Mouse (Mus musculus): ENCODE measurements at regions not wholly inside any gene's neighbourhood (a gene's known extent, or its start where the extent isn't known, plus 50 kb on each side); places are given as distances from the start of the nearest gene placed in this dataset.

- DNase-seq (ENCODE audit: low read depth, low spot score), result no peak
Measured at GRCm38 (mm10) chr5:54543556-54544061, 545.3 kb downstream of the Stim2 start.

GRCm38 (mm10) chr5:54578519-54578918 lies 580.2 kb downstream of the Stim2 start:
- DNase-seq (ENCODE audit: low read depth, low spot score), result no peak

GRCm38 (mm10) chr5:54579458-54579857 lies 581.2 kb downstream of the Stim2 start:
- no peak for DNase-seq (ENCODE audit: low read depth, low spot score)

GRCm38 (mm10) chr5:54582175-54582574 lies 583.9 kb downstream of the Stim2 start:
- DNase-seq (ENCODE audit: low read depth, low spot score), result no peak

- peak; percentile 4 for DNase-seq (ENCODE audit: low read depth, low spot score)
Measured at GRCm38 (mm10) chr5:54588332-54589020, 590.2 kb downstream of the Stim2 start.

- no peak for DNase-seq (ENCODE audit: low read depth, low spot score)
Measured at GRCm38 (mm10) chr5:54610957-54611356, 612.7 kb downstream of the Stim2 start.

GRCm38 (mm10) chr5:54622733-54623132 lies 624.4 kb downstream of the Stim2 start:
- DNase-seq (ENCODE audit: low read depth, low spot score), result no peak

- DNase-seq (ENCODE audit: low read depth, low spot score), result no peak
Measured at GRCm38 (mm10) chr5:54632281-54632680, 634.0 kb downstream of the Stim2 start.

All from R1 (cell line).